Mouse (Mus musculus) CH12.LX (cell line): ENCODE results near the gene Smarca2. TPM values are rescaled to one million over a fixed set of nuclear protein-coding genes. Genes with fewer than 3 reads are reported as not detected.

Source experiments
- DNase-seq: peaks from one replicate; pipeline ENCODE4 v3.0.0-alpha.2; 2013; ENCODE audit errors: extremely low read depth
- H3K27ac ChIP-seq: 2 replicates; pipeline ENCODE4 v1.5.1; 2012; ENCODE audit warnings: low read depth, mild to moderate bottlenecking, control low read depth, moderate library complexity; ENCODE audit not compliant: insufficient read depth
- H3K27me3 ChIP-seq: replicated peaks from 2 replicates; pipeline ENCODE3; 2012; ENCODE audit warnings: inconsistent platforms
- H3K36me3 ChIP-seq, 2 experiments: replicated peaks in 1 of 2; 2 replicates each; pipeline versions ENCODE3 to v1.6.1; 2012; ENCODE audit warnings: inconsistent platforms in 1 of 2, low read length in 1 of 2, mild to moderate bottlenecking in 1 of 2, mixed read lengths in 1 of 2, moderate library complexity in 1 of 2; ENCODE audit not compliant: control insufficient read depth in 1 of 2, insufficient read depth in 1 of 2
- H3K4me1 ChIP-seq, 2 experiments: 2 replicates each; pipeline ENCODE4 v1.6.1; 2012; ENCODE audit warnings: inconsistent platforms in 1 of 2, moderate library complexity in 1 of 2; ENCODE audit not compliant: insufficient read depth in 2 of 2, control insufficient read depth in 1 of 2
- H3K4me2 ChIP-seq: 2 replicates; pipeline ENCODE4 v1.6.1; 2012; ENCODE audit warnings: low read depth, mild to moderate bottlenecking, control low read depth; ENCODE audit not compliant: poor library complexity, insufficient read depth, severe bottlenecking
- H3K4me3 ChIP-seq, 3 experiments: fragments of 150-350 bp in 1 of 3; sonication (generic) in 1 of 3; replicated peaks in 1 of 3; 2 replicates each; pipeline versions ENCODE3 to v1.5.1; 2011 to 2012; ENCODE audit warnings: low read depth in 2 of 3, low read length in 2 of 3, mild to moderate bottlenecking in 2 of 3, moderate library complexity in 2 of 3, control low read depth in 1 of 3, improper control_type of control experiment in 1 of 3, inconsistent platforms in 1 of 3, mixed read lengths in 1 of 3; ENCODE audit not compliant: poor library complexity in 1 of 3
- H3K79me2 ChIP-seq: replicated peaks from 2 replicates; pipeline ENCODE4 v1.6.1; 2012; ENCODE audit warnings: mild to moderate bottlenecking, moderate library complexity; ENCODE audit not compliant: control insufficient read depth, poor library complexity, insufficient read depth, severe bottlenecking; ENCODE audit errors: extremely low read depth
- H3K9ac ChIP-seq: 2 replicates; pipeline ENCODE4 v1.6.1; 2012; ENCODE audit warnings: low read depth, mild to moderate bottlenecking, control low read depth, moderate library complexity; ENCODE audit not compliant: insufficient read depth
- H3K9me3 ChIP-seq: replicated peaks from 2 replicates; pipeline ENCODE3; 2012; ENCODE audit warnings: low read length, inconsistent platforms, mixed read lengths
- CHD2 ChIP-seq: IDR thresholded peaks from 2 replicates; pipeline ENCODE4 v1.6.1; 2011; ENCODE audit warnings: low read length, improper control_type of control experiment
- CTCF ChIP-seq, 2 experiments: IDR thresholded peaks in 1 of 2; conservative IDR thresholded peaks in 1 of 2; 2 replicates each; pipeline ENCODE4 v1.5.1; 2011 to 2012; ENCODE audit warnings: low read depth in 2 of 2, low read length in 2 of 2, improper control_type of control experiment in 1 of 2, inconsistent platforms in 1 of 2, mild to moderate bottlenecking in 1 of 2, moderate library complexity in 1 of 2
- E2F4 ChIP-seq: IDR thresholded peaks from 2 replicates; pipeline ENCODE4 v1.6.1; 2011; ENCODE audit warnings: low read depth, low read length, improper control_type of control experiment; ENCODE audit not compliant: insufficient replicate concordance
- GABPA ChIP-seq: IDR thresholded peaks from 2 replicates; pipeline ENCODE4 v1.6.1; 2012; ENCODE audit warnings: low read depth, low read length, improper control_type of control experiment, inconsistent platforms; ENCODE audit not compliant: insufficient replicate concordance
- HCFC1 ChIP-seq: IDR thresholded peaks from 2 replicates; pipeline ENCODE4 v1.6.1; 2012; ENCODE audit warnings: low read depth, mild to moderate bottlenecking, inconsistent platforms, low read length, improper control_type of control experiment
- KAT2A ChIP-seq: IDR thresholded peaks from 2 replicates; pipeline ENCODE4 v1.6.1; 2012; ENCODE audit warnings: low read length, improper control_type of control experiment, inconsistent platforms; ENCODE audit not compliant: insufficient replicate concordance
- MAFK ChIP-seq: IDR thresholded peaks from 2 replicates; pipeline ENCODE4 v1.6.1; 2011; ENCODE audit warnings: low read length, improper control_type of control experiment; ENCODE audit not compliant: insufficient replicate concordance
- MAZ ChIP-seq: IDR thresholded peaks from 2 replicates; pipeline ENCODE4 v1.6.1; 2012; ENCODE audit warnings: low read depth, mild to moderate bottlenecking, inconsistent platforms, low read length, improper control_type of control experiment, moderate library complexity
- MEF2A ChIP-seq: IDR thresholded peaks from 2 replicates; pipeline ENCODE4 v1.6.1; 2014; ENCODE audit warnings: low read depth, mild to moderate bottlenecking, inconsistent platforms, low read length, improper control_type of control experiment, borderline replicate concordance
- MXI1 ChIP-seq: IDR thresholded peaks from 2 replicates; pipeline ENCODE4 v1.6.1; 2011; ENCODE audit warnings: mild to moderate bottlenecking, low read depth, low read length, improper control_type of control experiment
- NELFE ChIP-seq: IDR thresholded peaks from 2 replicates; pipeline ENCODE4 v1.6.1; 2011; ENCODE audit warnings: low read depth, low read length, improper control_type of control experiment
- NRF1 ChIP-seq: IDR thresholded peaks from 2 replicates; pipeline ENCODE4 v1.6.1; 2014; ENCODE audit warnings: low read depth, mild to moderate bottlenecking, inconsistent platforms, low read length, improper control_type of control experiment, moderate library complexity
- POLR2A ChIP-seq: IDR thresholded peaks from 2 replicates; pipeline ENCODE4 v1.6.1; 2011; ENCODE audit warnings: low read depth, mild to moderate bottlenecking, improper control_type of control experiment, low read length
- POLR2AphosphoS2 ChIP-seq: IDR thresholded peaks from 2 replicates; pipeline ENCODE4 v1.6.1; 2011; ENCODE audit warnings: low read depth, low read length, improper control_type of control experiment
- RCOR1 ChIP-seq: conservative IDR thresholded peaks from 2 replicates; pipeline ENCODE4 v1.6.1; 2012; ENCODE audit warnings: low read depth, mild to moderate bottlenecking, inconsistent platforms, low read length, improper control_type of control experiment
- SMC3 ChIP-seq: IDR thresholded peaks from 2 replicates; pipeline ENCODE4 v1.6.1; 2011; ENCODE audit warnings: low read depth, low read length, improper control_type of control experiment
- TCF12 ChIP-seq: IDR thresholded peaks from 2 replicates; pipeline ENCODE4 v1.6.1; 2014; ENCODE audit warnings: low read depth, mild to moderate bottlenecking, inconsistent platforms, low read length, improper control_type of control experiment
- USF2 ChIP-seq: conservative IDR thresholded peaks from 2 replicates; pipeline ENCODE4 v1.6.1; 2011; ENCODE audit warnings: low read depth, low read length, improper control_type of control experiment
- ZKSCAN1 ChIP-seq: IDR thresholded peaks from 2 replicates; pipeline ENCODE4 v1.6.1; 2012; ENCODE audit warnings: low read depth, inconsistent platforms, low read length, improper control_type of control experiment, borderline replicate concordance
- dilution Hi-C: fragments of 300-500 bp; cut with MboI; formaldehyde crosslinking; loops from 2 replicates; pipeline ENCODE4 v1.14.3; 2020; ENCODE audit warnings: low sequenced_read_pairs; ENCODE audit not compliant: extremely low pct_unique_long_range_greater_than_20kb, extremely low pct_ligation_motif_present
- in situ Hi-C: fragments of 300-500 bp; cut with MboI; formaldehyde crosslinking; loops from 3 replicates; pipeline ENCODE4 v1.14.3; 2019; ENCODE audit warnings: low sequenced_read_pairs, low pct_ligation_motif_present, low pct_unique_long_range_greater_than_20kb, mixed read lengths
- polyA plus RNA-seq: library from polyadenylated mRNA; unstranded; fragments of >175 nt; gene quantifications from 2 replicates; pipeline ENCODE4 v1.2.1, GENCODE M21; 2012; ENCODE audit warnings: low read depth; ENCODE audit not compliant: insufficient read length
- total RNA-seq, 2 experiments: library from RNA; depleted of rRNA; stranded (reverse); fragments of 300-350 nt in 1 of 2; fragments of >200 nt in 1 of 2; gene quantifications; 2 replicates each; pipeline ENCODE4 v1.2.3; 2012 to 2014

The Smarca2 gene
- total and polyA plus RNA-seq, 3 experiments, result 19.4 to 47.1 (median 21.8) TPM

DNA sequence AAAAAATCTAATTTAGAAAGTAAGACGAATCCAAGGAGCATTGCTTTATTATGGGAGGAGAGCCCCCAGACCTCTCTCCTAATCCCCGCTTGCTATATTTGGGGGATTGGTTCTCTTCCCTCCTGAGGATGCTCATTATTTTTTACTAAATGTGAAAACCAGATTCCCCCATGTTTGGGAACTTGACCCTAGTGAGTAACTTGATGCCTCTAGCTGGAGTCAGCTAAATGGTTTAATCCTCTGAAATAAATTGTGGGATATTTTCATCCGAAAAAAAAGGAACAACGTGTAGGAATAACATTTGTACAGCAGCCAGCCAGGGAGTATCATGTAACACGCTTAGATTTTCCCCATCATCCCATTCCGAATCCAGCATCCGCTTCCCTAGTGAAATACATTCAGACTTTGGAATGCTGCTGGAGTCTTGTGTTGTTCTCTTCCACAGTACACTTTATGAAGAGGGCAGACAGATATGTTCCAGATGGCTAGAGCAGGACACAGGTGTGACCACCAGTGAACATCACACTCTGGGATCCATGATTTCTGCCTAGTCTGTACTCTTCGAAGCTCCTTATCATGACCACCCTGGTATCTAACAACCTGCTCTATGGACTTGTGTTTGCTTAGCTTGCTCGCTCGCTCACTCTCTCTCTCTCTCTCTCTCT, 99.8 kb downstream of the Smarca2 start:
- no peak overlapping the region for H3K9ac ChIP-seq
- DNase-seq, result no peak
- in situ Hi-C loops, result no loop called here

GRCm38 (mm10) chr19:26706910-26707309, 102.1 kb downstream of the Smarca2 start:
- Histone ChIP-seq H3K27me3 (no peaks in the 10 kb centered on the region), H3K9me3 (no peaks in the 10 kb centered on the region), H3K27ac (no peak overlapping the region), H3K79me2 (no peaks in the 10 kb centered on the region), H3K4me2 (no peak overlapping the region), H3K4me1 (peaks cover 0 to 5% of the 10 kb centered on the region in 2 experiments; a peak in 1 of 4 replicates), H3K36me3 (peaks cover 22 to 66% of the 10 kb centered on the region in 2 experiments), H3K4me3 (no peak overlapping the region), H3K9ac (no peak overlapping the region)
- dilution Hi-C loops, result no loop called here
- DNase-seq, result no peak
- TF ChIP-seq MAZ (no peak), CTCF (conservative IDR thresholded peaks at IDR 0.05 in 1 of 2, IDR thresholded peaks at IDR 0.05 in 1 of 2; ENCODE audit: low read depth in 2 of 2, low read length in 2 of 2) (no peak), MEF2A (no peak), NELFE (no peak), POLR2AphosphoS2 (no peak)
- in situ Hi-C loops, result no loop called here

More for the DNA sequence above, 99.8 kb downstream of the Smarca2 start:
- dilution Hi-C loops, result no loop called here
- no peaks in the 10 kb centered on the region for H3K9me3 ChIP-seq
- no peak for TF ChIP-seq USF2
- TF ChIP-seq GABPA, result no peak
- TF ChIP-seq CHD2, result no peak
- no peak for TF ChIP-seq SMC3
- no peak for TF ChIP-seq HCFC1
- no peak for TF ChIP-seq MXI1
- no peak for TF ChIP-seq ZKSCAN1
- TF ChIP-seq MAZ, result no peak
- no peak for TF ChIP-seq TCF12
- TF ChIP-seq RCOR1, result no peak
- TF ChIP-seq MAFK, result no peak
- TF ChIP-seq E2F4, result no peak
- no peak for TF ChIP-seq NRF1
- no peak for TF ChIP-seq POLR2A
- TF ChIP-seq KAT2A, result no peak
- TF ChIP-seq, all 38 proteins: peak for 0
- peaks cover 0 to 5% of the 10 kb centered on the region in 2 experiments; a peak in 1 of 4 replicates for H3K4me1 ChIP-seq
- no peaks in the 10 kb centered on the region for H3K27me3 ChIP-seq
- peaks cover 26 to 74% of the 10 kb centered on the region in 2 experiments for H3K36me3 ChIP-seq
- no peak overlapping the region for H3K4me2 ChIP-seq
- H3K79me2 ChIP-seq, result no peaks in the 10 kb centered on the region
- no peak overlapping the region for H3K4me3 ChIP-seq
- no peak overlapping the region for H3K27ac ChIP-seq
